Mouse (Mus musculus) heart, embryonic 11.5 days (tissue): ENCODE data around the gene Mgp. TPM values are rescaled to one million over a fixed set of nuclear protein-coding genes. Genes with fewer than 3 reads are reported as not detected.
A peak's percentile ranks its signal among the peaks of the same experiment; 100 is the strongest.
"Not testable (repeated sequence)": the region's sequence is repeated elsewhere in the genome, so short reads cannot be mapped to it uniquely, and the experiment has no call there.

Experiments
- ATAC-seq: fragments of 200-750 bp; cut with Nextera tagmentation; replicated peaks from 2 replicates; pipeline ENCODE4 v1.8.0; 2017; ENCODE audit warnings: moderate library complexity; ENCODE audit not compliant: insufficient number of reproducible peaks, low FRiP score, low TSS enrichment
- H3K27ac ChIP-seq: fragments of 300-500 bp; sonication (generic); 2 replicates; pipeline ENCODE4 v1.5.1; 2014; ENCODE audit warnings: mild to moderate bottlenecking, low read depth, low read length
- H3K27me3 ChIP-seq: fragments of 300-500 bp; sonication (generic); 2 replicates; pipeline ENCODE4 v1.6.1; 2014; ENCODE audit warnings: mild to moderate bottlenecking, low read length, mixed read lengths; ENCODE audit not compliant: control insufficient read depth, insufficient read depth
- H3K36me3 ChIP-seq: fragments of 300-500 bp; sonication (generic); 2 replicates; pipeline ENCODE4 v1.6.1; 2014; ENCODE audit warnings: mild to moderate bottlenecking, low read length, moderate library complexity, mixed read lengths; ENCODE audit not compliant: control insufficient read depth, insufficient read depth
- H3K4me1 ChIP-seq: fragments of 300-500 bp; sonication (generic); 2 replicates; pipeline ENCODE4 v1.6.1; 2014; ENCODE audit warnings: low read length; ENCODE audit not compliant: control insufficient read depth, insufficient read depth
- H3K4me2 ChIP-seq: fragments of 300-500 bp; sonication (generic); 2 replicates; pipeline ENCODE4 v1.6.1; 2014; ENCODE audit warnings: mild to moderate bottlenecking, moderate library complexity
- H3K4me3 ChIP-seq: fragments of 300-500 bp; sonication (generic); 2 replicates; pipeline ENCODE4 v1.5.1; 2014; ENCODE audit warnings: low read depth, low read length
- H3K9ac ChIP-seq: fragments of 300-500 bp; sonication (generic); 2 replicates; pipeline ENCODE4 v1.6.1; 2014; ENCODE audit warnings: mild to moderate bottlenecking, low read depth, low read length, moderate library complexity
- H3K9me3 ChIP-seq: fragments of 300-500 bp; sonication (generic); replicated peaks from 2 replicates; pipeline ENCODE4 v1.6.1; 2016; ENCODE audit warnings: low read length; ENCODE audit not compliant: control insufficient read depth
- WGBS: fragments of 180-500 bp; shearing (Covaris S2); extraction: QIAGEN DNeasy Blood & Tissue Kit; methylation state at CpG from one replicate; pipeline ENCODE4 v1.1.7; 2014; ENCODE audit not compliant: insufficient replicate concordance; 5-methylcytosine and 5-hydroxymethylcytosine counted together
- polyA plus RNA-seq: library from polyadenylated mRNA; unstranded; fragments of >200 nt; fragmentation: Nextera tagmentation; extraction: Ambion mirVana; gene quantifications from 2 replicates; pipeline ENCODE4 v1.2.1, GENCODE M21; 2014

Gene Mgp
- polyA plus RNA-seq, 1 experiment from 2014 or later, result 75.1 TPM

DNA sequence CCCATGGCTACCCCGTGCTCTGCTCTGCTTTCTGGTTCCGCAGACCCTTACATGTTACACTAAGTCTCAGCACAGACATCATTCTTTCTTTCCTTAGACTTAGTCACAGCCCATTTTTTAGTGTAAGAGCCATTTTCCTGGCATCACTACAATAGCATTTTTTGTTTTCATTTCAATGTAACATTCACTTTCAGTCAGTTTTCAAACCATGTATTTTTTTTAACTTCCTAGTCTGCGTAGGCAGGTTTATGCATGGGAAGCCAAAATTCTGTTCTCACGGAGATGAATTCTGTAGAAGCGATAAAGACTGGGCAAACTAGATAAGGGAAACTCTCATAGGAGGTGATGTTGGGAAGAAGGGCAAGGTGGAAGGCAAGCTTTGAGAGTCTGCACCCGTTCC lies 13.9 kb upstream of the Mgp start:
- Histone ChIP-seq H3K4me1 (no peaks in the 10 kb centered on the region), H3K27me3 (no peaks in the 10 kb centered on the region), H3K9me3 (no peaks in the 10 kb centered on the region), H3K9ac (no peak overlapping the region), H3K27ac (no peak overlapping the region), H3K36me3 (no peaks in the 10 kb centered on the region), H3K4me3 (no peak overlapping the region), H3K4me2 (no peak overlapping the region)
- no peak for ATAC-seq
- WGBS, result 85% methylated on average over 6 of the region's 6 CpGs

DNA sequence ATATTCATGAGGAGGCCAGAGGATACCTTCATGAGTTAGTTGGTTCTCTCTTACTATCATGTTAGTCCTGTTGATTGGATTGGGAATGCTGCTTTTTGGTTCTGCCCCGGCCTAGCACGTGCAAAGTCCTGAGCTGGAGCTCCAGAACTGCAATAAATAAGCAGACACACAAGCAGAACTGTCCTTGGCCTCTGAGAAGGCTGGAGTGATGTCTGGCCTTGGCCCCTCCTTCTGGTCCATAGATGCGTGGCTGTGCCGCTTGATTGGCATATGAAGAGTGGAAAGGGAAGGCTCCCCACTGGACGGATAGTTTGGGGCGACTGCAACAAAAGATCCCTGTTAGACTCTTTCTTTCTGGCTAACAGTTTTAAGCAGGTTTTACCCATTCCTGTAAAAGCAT lies 13.4 kb upstream of the Mgp start:
- Histone ChIP-seq H3K4me3 (no peak overlapping the region), H3K27me3 (no peaks in the 10 kb centered on the region), H3K9me3 (no peaks in the 10 kb centered on the region), H3K9ac (no peak overlapping the region), H3K36me3 (no peaks in the 10 kb centered on the region), H3K27ac (no peak overlapping the region), H3K4me2 (no peak overlapping the region), H3K4me1 (no peaks in the 10 kb centered on the region)
- WGBS, result 88% methylated on average over 6 of the region's 6 CpGs
- no peak for ATAC-seq

DNA sequence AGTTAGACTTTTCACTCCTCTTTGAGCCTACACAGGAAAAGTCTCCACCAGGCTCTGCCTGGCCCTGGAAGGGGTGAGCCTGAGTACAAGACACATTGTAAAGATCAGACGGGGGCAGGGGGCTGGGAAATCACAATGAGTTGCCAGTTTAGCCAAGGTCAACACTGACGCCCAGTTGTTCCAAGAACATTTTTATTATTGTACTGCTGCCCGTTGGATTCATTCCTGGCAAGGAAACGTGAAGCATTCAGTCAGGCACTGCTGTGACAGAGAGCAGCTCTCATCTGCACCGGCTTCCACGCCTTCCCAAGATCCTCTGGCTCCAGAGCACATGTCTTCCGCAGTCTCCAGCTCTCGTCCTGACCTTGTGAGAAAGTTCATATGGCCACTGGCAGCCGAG lies 12.2 kb upstream of the Mgp start:
- Histone ChIP-seq H3K27ac (peak overlapping the region; percentile 37; the same call in 1 of the 2 replicates), H3K9ac (no peak overlapping the region), H3K4me2 (no peak overlapping the region), H3K4me1 (no peaks in the 10 kb centered on the region), H3K27me3 (no peaks in the 10 kb centered on the region), H3K36me3 (no peaks in the 10 kb centered on the region), H3K4me3 (no peak overlapping the region), H3K9me3 (no peaks in the 10 kb centered on the region)
- 51% methylated on average over 9 of the region's 9 CpGs for WGBS
- ATAC-seq, result no peak; the same call in 1 of the 2 replicates

DNA sequence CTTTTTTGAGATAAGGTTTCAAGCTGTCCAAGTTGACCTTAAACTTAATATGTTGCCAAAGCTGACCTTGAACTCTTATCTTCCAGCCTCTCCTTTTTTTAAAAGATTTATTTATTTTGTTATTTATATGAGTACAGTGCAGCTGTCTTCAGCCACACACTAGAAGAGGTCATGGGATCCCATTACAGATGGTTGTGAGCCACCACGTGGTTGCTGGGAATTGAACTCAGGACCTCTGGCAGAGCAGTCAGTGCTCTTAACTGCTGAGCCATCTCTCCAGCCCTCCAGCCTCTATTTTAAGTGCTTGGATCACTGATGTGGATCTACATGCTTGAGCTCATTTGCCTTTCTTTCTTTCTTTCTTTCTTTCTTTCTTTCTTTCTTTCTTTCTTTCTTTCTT lies 9.1 kb upstream of the Mgp start:
- H3K9ac ChIP-seq, H3K4me3 ChIP-seq, H3K27me3 ChIP-seq, H3K36me3 ChIP-seq, ATAC-seq, H3K9me3 ChIP-seq, H3K4me2 ChIP-seq, H3K27ac ChIP-seq, H3K4me1 ChIP-seq: not testable (repeated sequence)
- WGBS, result 48% methylated on average over 1 of the region's 1 CpGs

GRCm38 (mm10) chr6:136883961-136884360 lies 8.3 kb upstream of the Mgp start:
- H3K4me2 ChIP-seq, result no peak overlapping the region
- H3K27me3 ChIP-seq, result no peaks in the 10 kb centered on the region
- H3K9ac ChIP-seq, result no peak overlapping the region
- WGBS, result 90% methylated on average over 6 of the region's 6 CpGs
- no peak for ATAC-seq
- H3K4me1 ChIP-seq, result no peaks in the 10 kb centered on the region
- no peak overlapping the region for H3K27ac ChIP-seq
- H3K4me3 ChIP-seq, result no peak overlapping the region
- no peaks in the 10 kb centered on the region for H3K9me3 ChIP-seq
- H3K36me3 ChIP-seq, result no peaks in the 10 kb centered on the region

DNA sequence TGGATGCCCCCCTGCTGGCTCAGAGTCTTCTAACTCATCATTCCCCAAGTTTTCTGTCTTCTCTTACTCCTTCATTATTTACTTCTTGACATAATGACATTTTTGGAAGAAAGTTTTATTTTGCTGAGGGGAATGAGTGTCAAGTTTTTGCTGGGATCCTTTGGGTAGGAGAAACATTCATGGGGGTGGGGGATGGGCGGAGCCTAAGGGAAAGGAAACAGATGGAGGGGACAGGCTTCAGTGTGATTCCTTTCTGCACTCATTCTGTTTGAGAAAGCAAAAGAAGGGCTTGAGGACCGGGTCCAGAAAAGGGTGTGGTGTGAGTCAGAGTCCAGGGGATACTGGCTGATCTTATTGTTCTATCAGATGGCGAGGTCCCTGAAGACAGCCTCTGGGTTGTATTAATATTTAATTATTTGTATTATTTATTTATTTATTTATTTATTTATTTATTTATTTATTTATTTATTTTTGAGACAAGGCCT lies 7.8 kb upstream of the Mgp start:
- Histone ChIP-seq H3K27me3 (no peaks in the 10 kb centered on the region), H3K4me3 (no peak overlapping the region), H3K9me3 (no peaks in the 10 kb centered on the region), H3K36me3 (no peaks in the 10 kb centered on the region), H3K27ac (no peak overlapping the region), H3K4me1 (no peaks in the 10 kb centered on the region), H3K9ac (no peak overlapping the region), H3K4me2 (no peak overlapping the region)
- no peak for ATAC-seq
- WGBS, result 74% methylated on average over 3 of the region's 3 CpGs

DNA sequence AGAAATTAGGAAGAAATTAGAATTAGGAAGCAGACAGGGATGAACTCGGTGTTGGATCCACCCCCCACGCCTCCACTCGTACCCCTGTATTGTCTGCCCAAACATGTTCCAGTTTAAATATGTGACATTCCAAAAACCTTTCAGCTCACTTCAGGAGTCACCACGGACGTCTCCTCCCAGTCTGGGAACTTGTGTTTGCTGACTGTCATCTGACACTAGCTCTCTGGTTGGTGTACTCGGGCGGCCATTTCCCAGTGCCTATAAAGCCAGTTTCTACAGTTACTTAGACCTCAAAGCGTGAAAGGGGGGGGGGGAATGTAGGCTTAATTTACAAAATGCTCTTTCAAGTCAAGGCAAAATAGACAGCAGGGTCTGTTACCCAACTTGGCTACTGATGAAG lies 6.1 kb upstream of the Mgp start:
- Histone ChIP-seq H3K9me3 (no peaks in the 10 kb centered on the region), H3K27ac (no peak overlapping the region), H3K27me3 (no peaks in the 10 kb centered on the region), H3K9ac (no peak overlapping the region), H3K36me3 (no peaks in the 10 kb centered on the region), H3K4me1 (no peaks in the 10 kb centered on the region), H3K4me3 (no peak overlapping the region), H3K4me2 (no peak overlapping the region)
- 65% methylated on average over 8 of the region's 8 CpGs for WGBS
- no peak for ATAC-seq

GRCm38 (mm10) chr6:136874599-136874998 lies 1.0 kb downstream of the Mgp start:
- peak overlapping the region; percentile 20 for H3K4me2 ChIP-seq
- H3K4me3 ChIP-seq, result no peak overlapping the region
- H3K9me3 ChIP-seq, result no peaks in the 10 kb centered on the region
- H3K9ac ChIP-seq, result no peak overlapping the region
- ATAC-seq, result no peak
- no peaks in the 10 kb centered on the region for H3K36me3 ChIP-seq
- 43% methylated on average over 8 of the region's 8 CpGs for WGBS
- no peaks in the 10 kb centered on the region for H3K27me3 ChIP-seq
- peaks cover 9% of the 10 kb centered on the region for H3K4me1 ChIP-seq
- no peak overlapping the region for H3K27ac ChIP-seq

DNA sequence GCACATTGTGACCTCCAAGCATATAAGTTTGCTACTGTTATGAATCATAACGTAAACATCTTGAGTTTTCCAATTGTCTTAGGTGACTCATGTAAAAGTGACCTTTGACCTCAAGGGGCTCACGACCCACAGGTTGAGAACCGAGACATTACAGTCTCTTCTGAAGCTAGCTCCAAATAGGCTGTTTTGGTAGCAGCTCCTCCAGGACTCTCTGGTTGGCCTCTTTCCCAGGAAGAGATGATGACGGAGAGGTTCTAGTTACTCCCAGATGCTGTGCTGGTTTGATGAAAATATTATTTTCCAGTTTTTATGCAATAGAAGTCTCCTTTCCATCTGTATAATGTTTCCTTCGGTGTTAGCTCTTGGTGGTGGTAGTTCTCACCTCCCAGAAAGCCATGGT lies 6.7 kb downstream of the Mgp start:
- H3K27me3 ChIP-seq, result no peaks in the 10 kb centered on the region
- WGBS, result 78% methylated on average over 5 of the region's 5 CpGs
- no peak for ATAC-seq
- no peak overlapping the region for H3K9ac ChIP-seq
- no peaks in the 10 kb centered on the region for H3K36me3 ChIP-seq
- no peaks in the 10 kb centered on the region for H3K4me1 ChIP-seq
- H3K9me3 ChIP-seq, result no peaks in the 10 kb centered on the region
- H3K4me2 ChIP-seq, result no peak overlapping the region
- H3K27ac ChIP-seq, result no peak overlapping the region
- no peak overlapping the region for H3K4me3 ChIP-seq
